Mouse (Mus musculus) adrenal gland, adult 18-20 months (tissue): ENCODE data around the gene Ephb2. TPM values are rescaled to one million over a fixed set of nuclear protein-coding genes. Genes with fewer than 3 reads are reported as not detected.

Source experiments
- DNase-seq, 2 experiments: peaks; one replicate each; pipeline ENCODE4 v3.0.0; 2021 to 2022; ENCODE audit warnings: low spot score in 2 of 2
- total RNA-seq, 2 experiments: library from RNA; stranded (reverse); gene quantifications; 1 replicate in 1 of 2; 2 replicates in 1 of 2; pipeline ENCODE4 v1.2.3; 2021

The Ephb2 gene
- total RNA-seq, 2 experiments from 2014 or later: 16.9 to 22.8 TPM

GRCm38 (mm10) chr4:136768499-136768898 is 67.3 kb downstream of the Ephb2 start:
- DNase-seq: no peak

GRCm38 (mm10) chr4:136765080-136765479 is 70.7 kb downstream of the Ephb2 start:
- DNase-seq: peak in 1 of 2 experiments; percentile 22

GRCm38 (mm10) chr4:136763349-136763748 is 72.4 kb downstream of the Ephb2 start:
- DNase-seq: no peak

GRCm38 (mm10) chr4:136761713-136762380 is 73.9 kb downstream of the Ephb2 start:
- DNase-seq: no peak

DNA sequence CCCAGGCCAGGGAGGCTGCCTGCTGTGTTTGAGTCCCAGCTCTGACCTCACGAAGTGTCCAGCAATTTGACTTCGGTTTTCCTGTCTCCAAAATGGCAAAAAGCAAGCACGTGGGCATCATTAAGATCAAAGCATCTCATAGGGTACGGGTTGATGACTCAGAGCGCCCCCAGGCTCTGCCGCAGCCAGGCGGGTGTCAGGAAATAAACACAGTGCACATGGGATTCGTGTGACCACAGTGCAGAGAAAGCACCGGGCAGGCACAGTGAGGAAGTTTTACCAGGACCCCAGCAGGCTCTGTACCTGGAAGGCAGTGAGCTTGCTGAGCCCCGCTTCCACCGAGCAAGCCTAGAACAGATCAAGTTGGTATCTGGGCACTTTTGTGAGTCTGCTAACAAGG is 74.9 kb downstream of the Ephb2 start:
- DNase-seq: no peak

GRCm38 (mm10) chr4:136757096-136757495 is 78.7 kb downstream of the Ephb2 start:
- no peak for DNase-seq

- no peak for DNase-seq
Measured at GRCm38 (mm10) chr4:136756486-136756885, 79.3 kb downstream of the Ephb2 start.

GRCm38 (mm10) chr4:136755364-136755811 is 80.4 kb downstream of the Ephb2 start:
- no peak for DNase-seq

DNA sequence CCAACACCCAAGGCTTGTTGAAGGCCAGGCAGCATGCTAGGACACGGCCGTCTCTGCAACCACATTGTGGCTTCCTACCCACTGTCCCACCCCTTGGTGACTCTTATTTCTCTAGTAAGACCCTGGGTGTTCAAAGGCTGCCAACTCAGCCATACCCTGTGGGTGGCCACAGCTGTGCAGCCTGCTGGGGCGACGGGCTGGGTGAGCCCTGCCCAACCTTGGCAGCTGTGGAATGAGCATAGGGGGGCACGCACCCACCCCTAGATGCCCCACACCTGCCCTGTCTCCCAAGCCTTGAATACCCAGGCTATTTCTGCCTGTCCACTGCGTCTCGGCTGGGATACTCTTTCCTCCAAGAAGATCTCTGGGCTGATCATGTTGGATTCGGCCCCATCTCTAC is 81.5 kb downstream of the Ephb2 start:
- DNase-seq: no peak

DNA sequence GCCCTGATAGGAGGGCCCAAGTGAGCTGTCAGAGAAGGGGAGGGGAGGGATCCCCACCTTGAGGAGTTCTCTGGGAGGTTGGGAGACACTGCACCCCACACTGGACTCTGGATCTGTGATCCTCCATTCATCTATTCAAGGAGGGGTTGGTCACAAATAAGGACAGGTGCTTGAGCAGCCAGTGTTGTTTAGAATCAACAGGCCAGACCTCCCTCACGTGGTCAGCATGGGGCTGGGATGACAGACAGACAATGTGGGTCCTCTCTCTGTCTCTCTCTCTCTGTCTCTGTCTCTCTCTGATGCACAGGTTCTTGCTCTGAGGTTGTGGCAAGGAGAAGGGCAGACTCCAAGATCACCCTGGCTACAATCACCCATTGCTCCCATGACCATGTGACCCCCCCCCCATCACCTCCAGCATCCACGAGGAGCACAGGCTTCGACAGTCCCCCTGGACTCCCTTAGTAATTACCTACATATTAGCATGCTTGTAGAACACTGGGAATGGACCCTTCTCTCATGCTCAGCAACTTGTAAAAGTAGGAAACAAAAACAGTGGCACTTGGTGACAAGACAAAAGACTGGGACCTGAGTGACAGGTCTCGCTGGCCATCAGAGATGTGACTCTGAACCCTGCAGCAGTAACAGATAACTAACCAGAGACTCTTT is 84.3 kb downstream of the Ephb2 start:
- DNase-seq: no peak

DNA sequence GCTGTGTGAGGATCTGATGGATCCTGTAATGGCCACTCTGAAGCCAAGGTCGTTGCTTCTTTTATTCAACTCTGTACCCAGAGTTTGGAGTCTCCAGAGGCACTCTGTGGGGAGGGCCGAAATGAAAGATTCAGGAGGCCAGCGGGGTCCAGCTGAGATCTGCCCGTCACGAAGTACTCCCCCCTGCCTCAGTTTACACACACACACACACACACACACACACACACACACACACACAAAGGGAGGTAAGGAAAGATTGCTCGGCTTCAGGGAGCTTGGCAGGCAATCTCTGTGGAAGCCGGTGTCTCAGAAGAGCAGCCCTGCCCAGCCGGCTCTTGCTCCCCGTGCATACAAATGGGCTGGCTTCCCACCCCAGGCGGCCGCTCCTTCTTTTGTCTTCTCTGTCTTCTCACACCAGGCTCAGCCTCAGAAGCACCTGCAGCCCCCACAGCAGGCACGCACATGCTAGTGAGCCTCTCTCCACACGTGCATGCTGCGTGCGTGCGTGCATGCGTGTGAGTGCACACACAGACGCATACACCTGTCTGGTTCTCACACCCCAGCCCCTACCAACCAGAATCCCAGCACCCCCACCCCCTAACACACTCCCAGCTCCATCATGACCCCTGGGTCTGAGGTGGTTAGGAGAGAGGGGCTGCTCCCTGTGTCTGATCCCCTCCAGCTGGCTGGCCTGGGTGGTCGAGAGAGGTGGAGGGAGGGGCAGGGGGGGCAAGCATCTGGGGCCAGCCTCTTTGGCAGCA is 85.0 kb downstream of the Ephb2 start:
- DNase-seq: no peak

- DNase-seq: no peak
Measured at GRCm38 (mm10) chr4:136749851-136750577, 85.8 kb downstream of the Ephb2 start.

DNA sequence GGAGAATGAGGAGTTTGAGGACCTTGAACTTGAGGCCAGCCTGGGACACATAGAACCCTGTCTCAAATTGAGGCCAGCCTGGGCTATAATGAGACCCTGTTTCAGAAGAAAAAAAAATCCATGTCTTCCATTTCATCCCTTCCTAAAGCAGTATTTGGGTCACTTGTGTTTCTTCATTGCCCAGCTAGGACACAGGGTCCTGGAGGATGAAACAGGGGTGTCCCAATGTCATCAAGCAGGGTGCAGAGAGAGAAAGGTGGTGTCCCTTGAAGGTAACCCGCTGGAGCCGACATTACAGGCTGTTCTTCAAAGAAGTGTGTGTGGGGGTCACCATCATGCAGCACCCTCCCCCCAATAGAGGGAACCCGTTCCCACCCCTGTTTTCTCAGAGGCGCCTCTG is 86.4 kb downstream of the Ephb2 start:
- DNase-seq: no peak

DNA sequence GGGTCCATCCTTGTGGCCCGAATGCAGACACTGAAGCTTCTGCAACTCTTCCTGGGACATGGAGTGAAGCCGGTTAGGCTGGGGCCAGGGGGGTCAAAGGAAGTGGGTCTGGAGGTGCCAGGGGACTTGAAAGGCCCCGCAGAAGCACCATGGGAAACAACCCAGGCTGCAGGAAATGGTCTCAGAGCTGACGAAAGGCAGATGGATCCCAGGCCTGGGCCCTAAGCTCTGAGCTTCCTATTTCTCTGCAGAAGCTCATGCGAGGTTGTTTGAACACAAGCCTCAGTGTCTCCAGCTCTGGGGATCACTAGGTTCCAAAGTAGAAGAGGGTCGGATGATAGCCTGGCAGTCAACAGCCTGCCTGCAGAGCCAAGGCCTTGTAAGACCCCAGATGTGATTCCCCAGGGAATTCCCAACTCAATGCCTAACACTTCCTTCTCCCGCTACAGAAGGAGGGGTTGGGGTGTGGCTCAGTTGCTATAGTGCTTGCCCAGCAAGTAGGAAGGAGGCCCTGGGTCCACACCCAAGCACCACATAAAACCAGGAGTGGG is 86.9 kb downstream of the Ephb2 start:
- DNase-seq: no peak

DNA sequence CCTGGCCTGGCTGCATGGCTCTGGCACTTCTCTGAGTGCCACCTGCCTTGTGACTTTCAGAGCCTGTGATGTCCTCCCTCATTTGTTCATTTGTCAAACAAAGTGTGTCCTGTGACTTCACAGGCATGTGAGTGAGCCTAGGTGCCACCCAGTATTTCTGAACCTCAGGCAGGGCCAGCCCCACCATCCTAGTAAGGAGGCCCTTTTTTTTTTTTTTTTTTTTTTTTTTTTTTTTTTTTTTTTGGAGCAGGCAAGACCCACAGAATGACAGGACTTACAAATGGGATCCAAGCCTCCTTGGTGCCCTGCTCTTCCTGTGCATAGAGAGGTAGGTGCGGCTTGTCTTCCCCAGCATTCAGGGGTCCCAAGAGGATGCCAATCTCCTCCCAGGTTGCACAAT is 89.3 kb downstream of the Ephb2 start:
- no peak for DNase-seq

DNA sequence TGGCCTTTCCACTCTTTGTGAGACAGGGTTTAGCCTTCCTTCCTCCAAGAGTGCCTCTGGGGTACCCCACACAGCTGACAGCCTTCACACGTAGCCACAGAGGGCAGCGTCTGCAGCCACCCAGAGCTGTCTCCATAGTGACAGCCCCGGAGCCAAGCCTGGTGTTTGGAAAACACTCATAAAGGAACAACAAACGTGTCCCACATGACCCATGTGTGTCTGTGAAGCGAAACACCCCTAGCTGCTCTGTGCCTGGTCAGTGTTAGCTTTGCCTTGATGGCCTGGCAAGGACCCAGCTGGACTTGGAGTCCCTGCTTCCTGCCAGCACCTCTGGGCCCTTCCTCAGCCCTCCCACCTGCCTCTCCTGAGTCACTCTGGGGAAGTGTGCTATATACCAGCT is 93.1 kb downstream of the Ephb2 start:
- DNase-seq: peak in 1 of 2 experiments; percentile 40

DNA sequence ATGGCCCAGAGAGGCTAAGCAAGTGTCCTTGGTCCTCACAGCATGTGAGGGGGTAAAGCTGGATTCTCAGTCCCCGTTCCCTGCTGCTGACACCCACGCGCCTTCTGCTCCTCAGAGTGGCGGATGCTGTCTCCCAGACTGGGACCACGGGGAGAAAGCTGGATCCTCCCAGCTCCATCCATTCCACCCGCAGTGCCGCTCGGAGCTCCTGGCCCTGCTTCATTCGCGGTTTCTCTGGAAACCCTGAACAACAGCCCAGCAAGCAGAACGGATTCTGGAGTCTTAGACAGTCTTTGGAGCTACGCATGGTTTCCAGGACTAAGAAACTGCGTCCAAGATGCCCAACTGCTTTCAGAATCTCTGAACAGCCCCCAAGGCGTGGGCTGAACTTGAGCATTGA is 93.9 kb downstream of the Ephb2 start:
- no peak for DNase-seq

GRCm38 (mm10) chr4:136740963-136741362 is 94.8 kb downstream of the Ephb2 start:
- no peak for DNase-seq

GRCm38 (mm10) chr4:136739189-136739588 is 96.6 kb downstream of the Ephb2 start:
- no peak for DNase-seq

- no peak for DNase-seq
Measured at GRCm38 (mm10) chr4:136738291-136738690, 97.5 kb downstream of the Ephb2 start.

DNA sequence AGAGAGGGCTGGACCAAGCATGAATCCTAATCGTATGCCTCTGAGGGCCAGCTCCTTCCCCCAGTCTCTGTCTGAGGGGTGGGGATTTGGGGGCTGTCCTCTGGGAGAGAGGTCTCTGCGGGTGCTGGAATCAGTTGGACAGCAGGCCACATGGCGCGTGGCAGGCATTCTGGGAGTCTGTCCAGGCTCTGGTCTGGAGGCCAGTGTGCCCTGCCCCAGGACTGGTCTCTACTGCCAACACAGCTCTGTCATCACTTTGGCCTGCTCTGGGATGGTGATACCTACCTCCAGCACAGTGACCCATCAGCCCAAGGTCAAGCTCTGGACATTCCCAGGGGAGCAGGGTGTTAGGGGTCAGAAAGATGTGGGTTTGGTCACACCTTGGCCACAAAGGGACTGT is 99.9 kb downstream of the Ephb2 start:
- no peak for DNase-seq
